Mouse (Mus musculus): Measurements from ENCODE around the gene Cacng7. TPM values are rescaled to one million over a fixed set of nuclear protein-coding genes. Genes with fewer than 3 reads are reported as not detected.
"Not testable (repeated sequence)": the region's sequence is repeated elsewhere in the genome, so short reads cannot be mapped to it uniquely, and the experiment has no call there.

The Cacng7 gene
- polyA plus RNA-seq, 1 experiment from 2014 or later: 4.3 TPM

GRCm38 (mm10) chr7:3387761-3388160 is 55.0 kb downstream of the Cacng7 start:
- H3K36me3 ChIP-seq: no peaks in the 10 kb centered on the region
- no peak overlapping the region for H3K9ac ChIP-seq
- no peaks in the 10 kb centered on the region for H3K9me3 ChIP-seq
- no peak overlapping the region for H3K4me3 ChIP-seq
- no peak overlapping the region for H3K27ac ChIP-seq
- WGBS: 93% methylated on average over 18 of the region's 18 CpGs
- ATAC-seq (ENCODE audit: low FRiP score): no peak
- no peaks in the 10 kb centered on the region for H3K27me3 ChIP-seq
- peaks cover 39% of the 10 kb centered on the region for H3K4me1 ChIP-seq (replicated peaks)
- peak overlapping the region; percentile 25; the same call in 1 of the 2 replicates for H3K4me2 ChIP-seq

GRCm38 (mm10) chr7:3388885-3389284 is 56.1 kb downstream of the Cacng7 start:
- Histone ChIP-seq H3K4me3 (peak overlapping the region; percentile 52; the same call in 1 of the 2 replicates), H3K9me3 (no peaks in the 10 kb centered on the region), H3K27ac (no peak overlapping the region), H3K27me3 (no peaks in the 10 kb centered on the region), H3K36me3 (no peaks in the 10 kb centered on the region), H3K9ac (no peak overlapping the region), H3K4me1 (replicated peaks) (peaks cover 48% of the 10 kb centered on the region), H3K4me2 (peak overlapping the region; percentile 76)
- 76% methylated on average over 6 of the region's 6 CpGs for WGBS
- ATAC-seq (ENCODE audit: low FRiP score): no peak

GRCm38 (mm10) chr7:3389444-3390412 is 57.0 kb downstream of the Cacng7 start:
- Histone ChIP-seq H3K4me1 (replicated peaks) (peaks cover 56% of the 10 kb centered on the region), H3K9ac (peak overlapping the region; percentile 75; the same call in 1 of the 2 replicates), H3K27ac (peak overlapping the region; percentile 44; the same call in 1 of the 2 replicates), H3K4me2 (peak overlapping the region; percentile 76), H3K9me3 (no peaks in the 10 kb centered on the region), H3K36me3 (peaks cover 8% of the 10 kb centered on the region), H3K4me3 (peak overlapping the region; percentile 52), H3K27me3 (no peaks in the 10 kb centered on the region)
- ATAC-seq (ENCODE audit: low FRiP score): peak; percentile 32; the same call in 1 of the 2 replicates
- 4% methylated on average over 15 of the region's 17 CpGs for WGBS

GRCm38 (mm10) chr7:3390413-3391080 is 57.8 kb downstream of the Cacng7 start, which contains the start of gene Cacng8:
Gene Cacng8, plus strand, starts transcription at chr7:3390683.
- Histone ChIP-seq H3K9ac (peak within 1 kb of the TSS; percentile 75), H3K4me1 (replicated peaks) (peaks cover 63% of the 10 kb centered on the region), H3K27ac (peak within 1 kb of the TSS; percentile 67), H3K36me3 (peaks cover 10% of the 10 kb centered on the region), H3K4me2 (peak within 1 kb of the TSS; percentile 76), H3K27me3 (no peaks in the 10 kb centered on the region), H3K9me3 (no peaks in the 10 kb centered on the region), H3K4me3 (peak within 1 kb of the TSS; percentile 52)
- peak; percentile 36 for ATAC-seq (ENCODE audit: low FRiP score)
- under 1% methylated on average over 7 of the region's 7 CpGs for WGBS

- ATAC-seq (ENCODE audit: low FRiP score): peak; percentile 30
- H3K4me1 ChIP-seq (replicated peaks): peaks cover 66% of the 10 kb centered on the region
- peak overlapping the region; percentile 52 for H3K4me3 ChIP-seq
- no peaks in the 10 kb centered on the region for H3K9me3 ChIP-seq
- peaks cover 15% of the 10 kb centered on the region for H3K36me3 ChIP-seq
- H3K9ac ChIP-seq: peak overlapping the region; percentile 75
- peak overlapping the region; percentile 76 for H3K4me2 ChIP-seq
- H3K27ac ChIP-seq: peak overlapping the region; percentile 67
- 2% methylated on average over 12 of the region's 12 CpGs for WGBS
- H3K27me3 ChIP-seq: no peaks in the 10 kb centered on the region
Observed at GRCm38 (mm10) chr7:3391081-3391451, 58.3 kb downstream of the Cacng7 start.

- peak overlapping the region; percentile 75 for H3K9ac ChIP-seq
- ATAC-seq (ENCODE audit: low FRiP score): peak; percentile 29; the same call in 1 of the 2 replicates
- H3K4me1 ChIP-seq (replicated peaks): peaks cover 66% of the 10 kb centered on the region
- no peaks in the 10 kb centered on the region for H3K9me3 ChIP-seq
- H3K27ac ChIP-seq: peak overlapping the region; percentile 55; the same call in 1 of the 2 replicates
- WGBS: 5% methylated on average over 4 of the region's 4 CpGs
- no peaks in the 10 kb centered on the region for H3K27me3 ChIP-seq
- H3K36me3 ChIP-seq: peaks cover 17% of the 10 kb centered on the region
- peak overlapping the region; percentile 76 for H3K4me2 ChIP-seq
- H3K4me3 ChIP-seq: peak overlapping the region; percentile 52
Observed at GRCm38 (mm10) chr7:3391809-3392208, 59.1 kb downstream of the Cacng7 start.

- no peak overlapping the region for H3K4me3 ChIP-seq
- H3K27ac ChIP-seq: no peak overlapping the region
- 47% methylated on average over 10 of the region's 10 CpGs for WGBS
- H3K36me3 ChIP-seq: peaks cover 24% of the 10 kb centered on the region
- H3K4me1 ChIP-seq (replicated peaks): peaks cover 48% of the 10 kb centered on the region
- peak overlapping the region; percentile 16; the same call in 1 of the 2 replicates for H3K4me2 ChIP-seq
- no peaks in the 10 kb centered on the region for H3K9me3 ChIP-seq
- no peaks in the 10 kb centered on the region for H3K27me3 ChIP-seq
- no peak for ATAC-seq (ENCODE audit: low FRiP score)
- no peak overlapping the region for H3K9ac ChIP-seq
Observed at GRCm38 (mm10) chr7:3397355-3397754, 64.6 kb downstream of the Cacng7 start.

GRCm38 (mm10) chr7:3397797-3398196 is 65.0 kb downstream of the Cacng7 start:
- 15% methylated on average over 7 of the region's 7 CpGs for WGBS
- H3K4me1 ChIP-seq (replicated peaks): peaks cover 43% of the 10 kb centered on the region
- H3K27ac ChIP-seq: no peak overlapping the region
- no peaks in the 10 kb centered on the region for H3K27me3 ChIP-seq
- peaks cover 24% of the 10 kb centered on the region for H3K36me3 ChIP-seq
- no peaks in the 10 kb centered on the region for H3K9me3 ChIP-seq
- H3K9ac ChIP-seq: no peak overlapping the region; the same call in 1 of the 2 replicates
- peak; percentile 61 for ATAC-seq (ENCODE audit: low FRiP score)
- H3K4me3 ChIP-seq: no peak overlapping the region
- peak overlapping the region; percentile 16; the same call in 1 of the 2 replicates for H3K4me2 ChIP-seq

GRCm38 (mm10) chr7:3398363-3398762 is 65.6 kb downstream of the Cacng7 start:
- H3K9ac ChIP-seq; H3K27ac ChIP-seq; H3K9me3 ChIP-seq; H3K4me3 ChIP-seq; H3K4me2 ChIP-seq; H3K27me3 ChIP-seq; ATAC-seq (ENCODE audit: low FRiP score): not testable (repeated sequence)
- H3K36me3 ChIP-seq: peaks cover 28% of the 10 kb centered on the region
- peaks cover 38% of the 10 kb centered on the region for H3K4me1 ChIP-seq (replicated peaks)
- WGBS: 93% methylated on average over 8 of the region's 8 CpGs

GRCm38 (mm10) chr7:3399937-3400336 is 67.2 kb downstream of the Cacng7 start:
- ATAC-seq (ENCODE audit: low FRiP score): no peak
- Histone ChIP-seq H3K27ac (no peak overlapping the region), H3K27me3 (no peaks in the 10 kb centered on the region), H3K36me3 (peaks cover 25% of the 10 kb centered on the region), H3K9me3 (no peaks in the 10 kb centered on the region), H3K9ac (no peak overlapping the region), H3K4me1 (replicated peaks) (peaks cover 25% of the 10 kb centered on the region), H3K4me2 (no peak overlapping the region), H3K4me3 (no peak overlapping the region)

GRCm38 (mm10) chr7:3409729-3410520 is 77.2 kb downstream of the Cacng7 start:
- Histone ChIP-seq H3K27ac (no peak overlapping the region), H3K36me3 (no peaks in the 10 kb centered on the region), H3K9me3 (no peaks in the 10 kb centered on the region), H3K4me2 (no peak overlapping the region), H3K4me3 (no peak overlapping the region), H3K27me3 (peaks cover 38% of the 10 kb centered on the region), H3K9ac (no peak overlapping the region), H3K4me1 (replicated peaks) (peaks cover 21% of the 10 kb centered on the region)
- no peak for ATAC-seq (ENCODE audit: low FRiP score)
- 75% methylated on average over 11 of the region's 11 CpGs for WGBS

Measured in hindbrain, embryonic 13.5 days (tissue).